Mouse (Mus musculus) heart, adult 10 weeks (tissue): ENCODE data around the gene Tcf20. TPM values are rescaled to one million over a fixed set of nuclear protein-coding genes. Genes with fewer than 3 reads are reported as not detected.

ENCODE experiments used
- polyA plus RNA-seq: library from polyadenylated mRNA; stranded (reverse); fragments of 350-450 nt; fragmentation: Illumina TruSeq; extraction: RNeasy Lipid Tissue Mini Kit (QIAGEN cat#74804); gene quantifications from one replicate; pipeline ENCODE4 v1.2.3, GENCODE M21; 2014; ENCODE audit warnings: low read depth, low replicate concordance

Tcf20 gene
- 9.1 TPM for polyA plus RNA-seq

GRCm38 (mm10) chr15:82987732-82988112 lies at the start of gene Tcf20:
Tcf20 (minus strand) TSS chr15:82987872.

GRCm38 (mm10) chr15:83032981-83033541 lies 45.4 kb upstream of the Tcf20 start, which contains the start of gene Nfam1:
Nfam1 (minus strand) TSS chr15:83033306.

GRCm38 (mm10) chr15:82794277-82794676 lies 193.4 kb downstream of the Tcf20 start, which contains the start of gene Cyp2d26:
Cyp2d26 (minus strand) TSS chr15:82794294.

GRCm38 (mm10) chr15:82763631-82764420 lies 223.8 kb downstream of the Tcf20 start, which contains the start of gene Cyp2d40:
Cyp2d40 (minus strand) TSS chr15:82764183.

Other genes with a start within 250 kb of the Tcf20 start
- gene Cyp2d40, start 223.7 kb downstream of the Tcf20 start, polyA plus RNA-seq: not detected
- 0.45 TPM for gene Cyp2d26, start 193.6 kb downstream of the Tcf20 start, polyA plus RNA-seq
- 1.9 TPM for gene Nfam1, start 45.4 kb upstream of the Tcf20 start, polyA plus RNA-seq
- 53.6 TPM for gene Serhl, start 101.6 kb upstream of the Tcf20 start, polyA plus RNA-seq
- 23.3 TPM for gene Rrp7a, start 134.9 kb upstream of the Tcf20 start, polyA plus RNA-seq
- gene Poldip3, start 161.5 kb upstream of the Tcf20 start, polyA plus RNA-seq: 18.6 TPM
- 67.9 TPM for gene Cyb5r3, start 184.7 kb upstream of the Tcf20 start, polyA plus RNA-seq